9 mouse cellular contexts compared by ENCODE assay signal in genomic region chr7:112918279-112918991, GRCm38 (mm10). TPM values are rescaled to one million over a fixed set of nuclear protein-coding genes. Genes with fewer than 3 reads are reported as not detected.
DNase-seq lines count a peak whose midpoint lies in the region; ATAC-seq lines count a peak whose summit lies in the region.
"Had no signal": no experiment of that assay in that cellular context is flagged by ENCODE, and none has a peak within 500 bp of the region (broad histone marks: within the 10 kb centered on the region; RNA-seq: fewer than 3 reads in every experiment).

No protein-coding gene starts in this region.

- 47% methylated on average over 22 of the region's 22 CpGs for WGBS in embryonic facial prominence, embryonic 13.5 days
- 47% methylated on average over 22 of the region's 22 CpGs for WGBS in heart, embryonic 15.5 days
- whole genome bisulfite sequencing in midbrain, embryonic 11.5 days: 61% methylated on average over 22 of the region's 22 CpGs

- H3K27me3 ChIP-seq in embryonic facial prominence, embryonic 13.5 days: no peaks in the 10 kb centered on the region
- no peaks in the 10 kb centered on the region for H3K27me3 ChIP-seq in heart, embryonic 15.5 days
- H3K27me3 ChIP-seq in midbrain, embryonic 11.5 days (ENCODE audit: control insufficient read depth, insufficient read depth, low read length): no peaks in the 10 kb centered on the region

- peaks cover 19% of the 10 kb centered on the region for H3K4me1 ChIP-seq in embryonic facial prominence, embryonic 13.5 days
- H3K4me1 ChIP-seq in heart, embryonic 15.5 days (replicated peaks): peaks cover 10% of the 10 kb centered on the region
- H3K4me1 ChIP-seq in midbrain, embryonic 11.5 days (ENCODE audit: control insufficient read depth, insufficient read depth, low read length): peaks cover 19% of the 10 kb centered on the region

- H3K4me2 ChIP-seq in embryonic facial prominence, embryonic 13.5 days: peak overlapping the region; percentile 37
- peak overlapping the region; percentile 46 for H3K4me2 ChIP-seq in heart, embryonic 15.5 days
- no peak overlapping the region for H3K4me2 ChIP-seq in midbrain, embryonic 11.5 days

- H3K27ac ChIP-seq in embryonic facial prominence, embryonic 13.5 days: no peak overlapping the region
- no peak overlapping the region for H3K27ac ChIP-seq in heart, embryonic 15.5 days
- no peak overlapping the region for H3K27ac ChIP-seq in midbrain, embryonic 11.5 days (ENCODE audit: low read depth, low read length)

- no peak overlapping the region for H3K9ac ChIP-seq in embryonic facial prominence, embryonic 13.5 days
- no peak overlapping the region for H3K9ac ChIP-seq in heart, embryonic 15.5 days
- H3K9ac ChIP-seq in midbrain, embryonic 11.5 days (ENCODE audit: low read length): no peak overlapping the region

- no peak for ATAC-seq in embryonic facial prominence, embryonic 13.5 days (ENCODE audit: insufficient number of reproducible peaks, insufficient read depth, low FRiP score, low TSS enrichment, low read depth)
- ATAC-seq in heart, embryonic 15.5 days (replicated peaks; ENCODE audit: insufficient number of reproducible peaks, insufficient read depth, low FRiP score, low read depth): no peak
- peak; percentile 56; the same call in 1 of the 2 replicates for ATAC-seq in midbrain, embryonic 11.5 days (ENCODE audit: low FRiP score)

- 0 out of 2 replicates have a peak overlapping the region, but pooled peaks have one; percentile 3 for H3K4me3 ChIP-seq in embryonic facial prominence, embryonic 13.5 days
- H3K4me3 ChIP-seq in heart, embryonic 15.5 days: peak overlapping the region; percentile 10; the same call in 1 of the 2 replicates
- no peak overlapping the region for H3K4me3 ChIP-seq in midbrain, embryonic 11.5 days (ENCODE audit: low read depth, low read length)

- peak; percentile 66 to 84 for DNase-seq in adrenal gland, adult (ENCODE audit: inconsistent age in 2 of 2, low spot score in 1 of 2)
- no peak for DNase-seq in adrenal gland, postnatal 4 days (ENCODE audit: low spot score in 2 of 2)
- DNase-seq in ZHBTc4 (ENCODE audit: low read depth, low spot score): peak; percentile 56
- DNase-seq in midbrain, embryonic 11.5 days (ENCODE audit: low spot score, missing footprints): no peak
- no peak for DNase-seq in T-cell, adult 2 months (ENCODE audit: low spot score)
- DNase-seq in urinary bladder, adult 2 months (ENCODE audit: low spot score): no peak

- H3K9me3 ChIP-seq in embryonic facial prominence, embryonic 13.5 days: no peaks in the 10 kb centered on the region
- no peaks in the 10 kb centered on the region for H3K9me3 ChIP-seq in heart, embryonic 15.5 days (replicated peaks)
- H3K9me3 ChIP-seq in midbrain, embryonic 11.5 days (ENCODE audit: control insufficient read depth, low read length): no peaks in the 10 kb centered on the region

- no peaks in the 10 kb centered on the region for H3K36me3 ChIP-seq in embryonic facial prominence, embryonic 13.5 days
- no peaks in the 10 kb centered on the region for H3K36me3 ChIP-seq in heart, embryonic 15.5 days
- H3K36me3 ChIP-seq in midbrain, embryonic 11.5 days (ENCODE audit: control insufficient read depth, insufficient read depth, low read length): no peaks in the 10 kb centered on the region

RNA-seq across cellular contexts. Expression of gene Rassf10, which starts 35.3 kb away (rescaled TPM):
- 10 to 100 TPM; 11.2 to 15.2 TPM for total RNA-seq in adrenal gland, postnatal 4 days (2021)
- polyA plus RNA-seq in embryonic facial prominence, embryonic 13.5 days (2015; fragmentation: Nextera tagmentation; extraction: Ambion mirVana): 2.4 and 3.8 TPM in 2 replicates
- 3.1 and 4.5 TPM in 2 replicates for polyA plus RNA-seq in heart, embryonic 15.5 days (2015; fragmentation: Nextera tagmentation; extraction: Ambion mirVana)
- polyA plus RNA-seq in midbrain, embryonic 11.5 days (2014; fragmentation: Nextera tagmentation; extraction: Ambion mirVana): 0.28 and 0.30 TPM in 2 replicates
- 0.50 and 0.71 TPM in 2 replicates for polyA plus RNA-seq in urinary bladder, adult 2 months (2012; rRNA removed)
- polyA plus RNA-seq: liver, embryonic 16.5 days had no signal

Comparison
In these comparisons a context has a peak if more than half of its experiments do, and no peak if none do; other contexts are left out.
1. DNase-seq: peak in adrenal gland, adult (2 of 2) and ZHBTc4 (single experiment); none in adrenal gland, postnatal 4 days (0 of 2), midbrain, embryonic 11.5 days (single experiment), T-cell, adult 2 months (single experiment) and urinary bladder, adult 2 months (single experiment).